Mouse (Mus musculus): Measurements from ENCODE around the gene Pde7b. TPM values are rescaled to one million over a fixed set of nuclear protein-coding genes. Genes with fewer than 3 reads are reported as not detected.

Gene Pde7b
- polyA plus RNA-seq, 1 experiment: 9.5 TPM

- no peaks in the 10 kb centered on the region; the same call in 1 of the 2 replicates for H3K4me1 ChIP-seq (ENCODE audit: control insufficient read depth, insufficient read depth, insufficient read length, low read length)
- no peak overlapping the region for H3K27ac ChIP-seq (replicated peaks; ENCODE audit: low read depth, low read length)
- no peak overlapping the region for H3K4me3 ChIP-seq (ENCODE audit: insufficient read depth, low read depth, low read length)
Measured at GRCm38 (mm10) chr10:20653299-20653698, 71.6 kb downstream of the Pde7b start.

GRCm38 (mm10) chr10:20636381-20636780 lies 88.5 kb downstream of the Pde7b start:
- H3K4me1 ChIP-seq (ENCODE audit: control insufficient read depth, insufficient read depth, insufficient read length, low read length): peaks cover 7% of the 10 kb centered on the region
- H3K4me3 ChIP-seq (ENCODE audit: insufficient read depth, low read depth, low read length): no peak overlapping the region
- no peak overlapping the region for H3K27ac ChIP-seq (replicated peaks; ENCODE audit: low read depth, low read length)

- Histone ChIP-seq H3K4me1 (ENCODE audit: control insufficient read depth, insufficient read depth, insufficient read length, low read length) (peaks cover 10% of the 10 kb centered on the region), H3K4me3 (ENCODE audit: insufficient read depth, low read depth, low read length) (no peak overlapping the region), H3K27ac (replicated peaks; ENCODE audit: low read depth, low read length) (no peak overlapping the region)
Measured at GRCm38 (mm10) chr10:20633085-20633415, 91.8 kb downstream of the Pde7b start.

- Histone ChIP-seq H3K4me3 (ENCODE audit: insufficient read depth, low read depth, low read length) (no peak overlapping the region), H3K4me1 (ENCODE audit: control insufficient read depth, insufficient read depth, insufficient read length, low read length) (peaks cover 10% of the 10 kb centered on the region), H3K27ac (replicated peaks; ENCODE audit: low read depth, low read length) (peak overlapping the region; percentile 50)
Measured at GRCm38 (mm10) chr10:20632256-20633084, 92.4 kb downstream of the Pde7b start.

GRCm38 (mm10) chr10:20630122-20630521 lies 94.8 kb downstream of the Pde7b start:
- Histone ChIP-seq H3K27ac (replicated peaks; ENCODE audit: low read depth, low read length) (peak overlapping the region; percentile 51; the same call in 1 of the 2 replicates), H3K4me1 (ENCODE audit: control insufficient read depth, insufficient read depth, insufficient read length, low read length) (peaks cover 10% of the 10 kb centered on the region), H3K4me3 (ENCODE audit: insufficient read depth, low read depth, low read length) (no peak overlapping the region)

- H3K4me3 ChIP-seq (ENCODE audit: insufficient read depth, low read depth, low read length): no peak overlapping the region
- H3K27ac ChIP-seq (replicated peaks; ENCODE audit: low read depth, low read length): no peak overlapping the region
- H3K4me1 ChIP-seq (ENCODE audit: control insufficient read depth, insufficient read depth, insufficient read length, low read length): peaks cover 3% of the 10 kb centered on the region; the same call in 1 of the 2 replicates
Measured at GRCm38 (mm10) chr10:20625702-20626375, 99.0 kb downstream of the Pde7b start.

- Histone ChIP-seq H3K4me3 (ENCODE audit: insufficient read depth, low read depth, low read length) (no peak overlapping the region), H3K4me1 (ENCODE audit: control insufficient read depth, insufficient read depth, insufficient read length, low read length) (no peaks in the 10 kb centered on the region), H3K27ac (replicated peaks; ENCODE audit: low read depth, low read length) (no peak overlapping the region)
Measured at GRCm38 (mm10) chr10:20621661-20622454, 103.0 kb downstream of the Pde7b start.

- no peaks in the 10 kb centered on the region for H3K4me1 ChIP-seq (ENCODE audit: control insufficient read depth, insufficient read depth, insufficient read length, low read length)
- no peak overlapping the region for H3K4me3 ChIP-seq (ENCODE audit: insufficient read depth, low read depth, low read length)
- H3K27ac ChIP-seq (replicated peaks; ENCODE audit: low read depth, low read length): no peak overlapping the region
Measured at GRCm38 (mm10) chr10:20606007-20606406, 118.9 kb downstream of the Pde7b start.

GRCm38 (mm10) chr10:20595107-20595810 lies 129.6 kb downstream of the Pde7b start:
- H3K27ac ChIP-seq (replicated peaks; ENCODE audit: low read depth, low read length): no peak overlapping the region
- no peaks in the 10 kb centered on the region for H3K4me1 ChIP-seq (ENCODE audit: control insufficient read depth, insufficient read depth, insufficient read length, low read length)
- no peak overlapping the region for H3K4me3 ChIP-seq (ENCODE audit: insufficient read depth, low read depth, low read length)

- no peaks in the 10 kb centered on the region for H3K4me1 ChIP-seq (ENCODE audit: control insufficient read depth, insufficient read depth, insufficient read length, low read length)
- H3K27ac ChIP-seq (replicated peaks; ENCODE audit: low read depth, low read length): no peak overlapping the region
- no peak overlapping the region for H3K4me3 ChIP-seq (ENCODE audit: insufficient read depth, low read depth, low read length)
Measured at GRCm38 (mm10) chr10:20594015-20594414, 130.9 kb downstream of the Pde7b start.

GRCm38 (mm10) chr10:20590100-20590499 lies 134.8 kb downstream of the Pde7b start:
- peaks cover 2% of the 10 kb centered on the region; the same call in 1 of the 2 replicates for H3K4me1 ChIP-seq (ENCODE audit: control insufficient read depth, insufficient read depth, insufficient read length, low read length)
- H3K4me3 ChIP-seq (ENCODE audit: insufficient read depth, low read depth, low read length): no peak overlapping the region
- H3K27ac ChIP-seq (replicated peaks; ENCODE audit: low read depth, low read length): no peak overlapping the region

GRCm38 (mm10) chr10:20585959-20586358 lies 138.9 kb downstream of the Pde7b start:
- Histone ChIP-seq H3K4me1 (ENCODE audit: control insufficient read depth, insufficient read depth, insufficient read length, low read length) (peaks cover 2% of the 10 kb centered on the region; the same call in 1 of the 2 replicates), H3K27ac (replicated peaks; ENCODE audit: low read depth, low read length) (no peak overlapping the region), H3K4me3 (ENCODE audit: insufficient read depth, low read depth, low read length) (no peak overlapping the region)

GRCm38 (mm10) chr10:20575002-20575401 lies 149.9 kb downstream of the Pde7b start:
- Histone ChIP-seq H3K4me3 (ENCODE audit: insufficient read depth, low read depth, low read length) (no peak overlapping the region), H3K4me1 (ENCODE audit: control insufficient read depth, insufficient read depth, insufficient read length, low read length) (no peaks in the 10 kb centered on the region; the same call in 1 of the 2 replicates), H3K27ac (replicated peaks; ENCODE audit: low read depth, low read length) (no peak overlapping the region)

GRCm38 (mm10) chr10:20574414-20574813 lies 150.5 kb downstream of the Pde7b start:
- Histone ChIP-seq H3K27ac (replicated peaks; ENCODE audit: low read depth, low read length) (no peak overlapping the region), H3K4me1 (ENCODE audit: control insufficient read depth, insufficient read depth, insufficient read length, low read length) (no peaks in the 10 kb centered on the region; the same call in 1 of the 2 replicates), H3K4me3 (ENCODE audit: insufficient read depth, low read depth, low read length) (no peak overlapping the region)

Data from brown adipose tissue, adult 24 weeks (tissue).